Mouse (Mus musculus) mature B cell (primary cell): Measurements from ENCODE around the gene Prkce.

Experiments used
- in situ Hi-C: fragments of 300-500 bp; cut with MboI; formaldehyde crosslinking; loops from 2 replicates; pipeline ENCODE4 v1.14.3; 2019

The Prkce gene

DNA sequence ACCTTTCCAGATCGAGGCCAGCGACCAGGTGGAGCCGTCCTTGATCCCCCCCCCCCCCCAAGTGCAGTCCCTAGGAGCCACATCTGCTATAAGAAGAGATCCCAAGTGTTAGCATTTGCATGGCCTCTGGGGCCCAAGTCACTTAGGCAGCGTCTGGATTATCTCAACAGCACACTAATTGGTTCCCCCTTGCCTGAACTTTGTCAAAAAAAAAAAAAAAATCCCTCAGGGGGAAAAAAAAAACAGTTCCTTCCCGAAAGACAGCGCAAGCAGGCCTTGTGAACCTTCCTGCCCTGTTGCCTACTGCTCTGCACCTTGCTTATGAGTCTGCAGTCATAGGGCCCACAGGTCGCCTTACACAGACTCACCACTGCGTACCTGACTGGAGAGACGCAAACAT lies 7.9 kb downstream of the Prkce start:
- in situ Hi-C loops = no loop called here

DNA sequence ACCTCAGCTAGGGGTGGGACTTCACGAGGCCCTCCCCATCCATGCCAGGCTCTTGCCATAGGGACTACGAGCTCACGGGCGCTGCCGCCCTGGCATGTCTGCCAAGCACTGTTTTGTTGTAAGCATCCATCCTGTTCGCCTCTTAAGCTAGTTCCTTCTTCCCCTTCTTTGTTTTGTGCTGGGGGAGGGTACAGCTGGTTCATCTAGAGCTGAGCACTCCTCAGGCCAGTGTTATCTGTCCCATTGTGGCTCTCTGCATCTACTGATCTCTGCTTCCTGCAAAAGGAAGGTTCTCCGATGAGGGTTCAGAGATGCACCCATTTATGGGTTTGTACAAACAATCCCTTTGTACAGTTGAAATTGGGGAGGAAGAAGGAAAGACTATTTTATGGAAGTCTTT lies 9.1 kb downstream of the Prkce start:
- in situ Hi-C loops = no loop called here

DNA sequence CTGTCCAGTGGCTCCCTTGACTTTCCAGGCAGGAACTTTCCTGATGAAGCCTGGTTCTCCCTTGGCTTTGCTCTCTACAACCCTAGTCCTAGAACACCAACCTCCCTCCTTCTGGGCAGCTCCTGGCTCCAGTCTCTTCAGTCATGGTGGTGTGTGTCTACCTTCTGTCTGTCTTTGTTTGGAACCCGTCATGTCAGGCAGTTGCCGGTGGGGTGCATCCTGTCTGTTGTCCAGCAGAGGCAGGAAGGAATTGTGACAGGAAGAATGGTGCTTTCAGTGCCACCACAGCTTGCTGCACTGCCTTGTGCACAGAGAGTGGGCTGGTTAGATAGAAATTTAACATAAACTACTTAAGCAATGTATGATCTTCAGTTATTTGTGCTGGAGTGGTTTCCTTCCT lies 16.2 kb downstream of the Prkce start:
- in situ Hi-C loops = no loop called here

DNA sequence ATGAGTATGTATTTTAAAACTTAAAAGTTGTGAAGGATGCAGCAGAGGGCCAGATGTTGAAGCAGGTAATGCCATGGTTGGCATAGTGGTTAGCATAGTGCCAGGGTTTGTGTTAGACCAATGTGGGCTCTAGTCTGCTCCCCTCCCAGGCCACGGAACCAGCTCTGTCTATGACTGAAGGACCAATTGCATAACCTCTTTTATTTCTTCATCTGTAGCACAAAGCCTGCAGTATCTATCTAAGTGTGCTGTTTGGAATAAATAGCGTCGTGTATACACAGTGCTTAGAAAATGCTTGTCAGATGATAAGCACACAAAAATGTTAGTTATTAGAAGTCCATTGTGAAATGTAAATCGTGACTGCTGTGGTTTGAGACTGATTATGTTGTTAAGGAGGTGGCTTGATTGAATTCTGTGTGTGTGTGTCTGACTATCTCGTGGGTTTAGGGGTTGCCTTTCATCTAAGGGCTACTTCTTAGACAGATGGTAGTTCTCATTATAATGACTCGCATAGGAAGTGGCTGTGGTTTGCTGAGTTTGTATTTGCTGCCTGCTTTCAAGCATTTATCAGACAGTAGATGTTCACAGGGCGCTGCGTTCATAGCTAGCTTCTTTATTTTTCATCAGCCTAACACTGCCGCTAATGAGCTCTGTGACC lies 17.1 kb downstream of the Prkce start:
- in situ Hi-C loops = no loop called here

DNA sequence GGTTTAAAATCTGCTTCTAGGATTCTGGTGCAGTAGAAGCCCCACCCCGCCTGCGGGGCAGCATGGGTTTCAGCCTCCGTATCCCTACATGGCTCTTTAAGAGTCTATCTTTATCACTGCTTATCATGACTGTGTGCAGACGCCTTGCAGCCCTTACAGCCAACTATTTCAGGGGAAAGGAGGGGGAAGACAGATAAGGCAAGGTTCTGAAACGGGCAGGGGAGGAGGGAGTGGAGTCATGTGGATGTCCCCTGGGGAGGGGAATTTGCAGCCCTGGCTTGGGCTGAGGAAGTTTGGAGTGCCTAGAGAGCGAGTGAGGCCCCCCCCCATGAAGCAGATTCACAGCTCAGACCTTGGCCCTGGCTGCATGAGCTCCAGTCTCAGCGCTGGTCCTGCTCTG lies 18.0 kb downstream of the Prkce start:
- in situ Hi-C loops = no loop called here

DNA sequence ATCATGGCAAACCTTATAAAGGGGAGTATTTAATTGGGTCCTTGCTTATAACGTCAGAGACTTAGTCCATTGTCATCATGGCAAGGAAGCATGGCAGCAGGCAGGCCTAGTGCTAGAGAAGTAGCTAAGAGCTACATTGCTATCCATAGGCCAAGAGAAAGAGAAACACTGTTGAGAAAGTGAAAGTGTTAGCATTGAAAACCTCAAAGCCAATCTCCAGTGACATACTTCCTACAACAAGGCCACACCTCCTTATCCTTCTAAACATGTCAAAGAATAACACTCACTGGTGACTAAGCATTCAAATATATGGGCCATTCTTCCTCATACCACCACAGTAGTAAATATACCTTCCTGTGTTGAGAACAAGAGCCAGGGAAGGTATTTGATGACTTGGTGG lies 20.2 kb downstream of the Prkce start:
- in situ Hi-C loops = no loop called here

DNA sequence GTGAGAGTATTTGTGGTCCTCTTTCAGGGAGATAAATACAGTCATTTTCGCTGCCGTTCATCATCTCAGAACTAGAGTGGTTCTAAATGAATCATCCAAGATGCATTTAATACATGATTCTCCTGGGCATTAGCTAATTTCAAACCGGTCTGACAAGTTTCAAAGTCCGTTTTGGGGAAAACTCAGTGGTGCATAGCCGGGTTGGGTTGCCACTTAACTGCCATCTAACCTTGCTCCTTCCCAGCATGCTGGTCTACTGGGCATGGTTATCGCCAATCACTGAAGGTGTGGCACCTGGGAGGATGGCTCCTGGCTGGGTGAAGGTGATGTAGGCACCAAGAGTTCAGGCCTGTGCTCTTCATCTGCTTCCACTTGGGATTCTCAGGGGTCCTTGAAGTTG lies 26.4 kb downstream of the Prkce start:
- in situ Hi-C loops = no loop called here

DNA sequence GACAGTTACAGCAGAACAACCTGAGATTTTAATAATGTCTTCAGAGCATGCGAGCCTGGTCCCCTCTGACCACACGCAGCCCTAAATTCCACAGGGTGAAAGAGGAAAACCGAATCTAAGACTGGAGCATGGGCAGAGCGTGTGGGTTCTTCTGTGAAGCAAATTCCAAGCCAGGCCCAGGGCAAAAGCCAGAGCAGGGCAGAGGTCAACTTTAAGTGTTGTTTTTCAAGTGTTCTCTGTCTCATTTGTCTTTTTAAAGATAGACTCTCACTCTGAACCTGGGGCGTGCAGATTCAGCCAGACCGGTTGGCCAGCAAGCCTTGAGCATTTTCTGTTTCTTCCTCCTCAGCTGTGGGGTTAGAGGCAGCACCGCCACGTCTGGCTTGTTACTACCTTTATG lies 27.3 kb downstream of the Prkce start:
- in situ Hi-C loops = no loop called here

DNA sequence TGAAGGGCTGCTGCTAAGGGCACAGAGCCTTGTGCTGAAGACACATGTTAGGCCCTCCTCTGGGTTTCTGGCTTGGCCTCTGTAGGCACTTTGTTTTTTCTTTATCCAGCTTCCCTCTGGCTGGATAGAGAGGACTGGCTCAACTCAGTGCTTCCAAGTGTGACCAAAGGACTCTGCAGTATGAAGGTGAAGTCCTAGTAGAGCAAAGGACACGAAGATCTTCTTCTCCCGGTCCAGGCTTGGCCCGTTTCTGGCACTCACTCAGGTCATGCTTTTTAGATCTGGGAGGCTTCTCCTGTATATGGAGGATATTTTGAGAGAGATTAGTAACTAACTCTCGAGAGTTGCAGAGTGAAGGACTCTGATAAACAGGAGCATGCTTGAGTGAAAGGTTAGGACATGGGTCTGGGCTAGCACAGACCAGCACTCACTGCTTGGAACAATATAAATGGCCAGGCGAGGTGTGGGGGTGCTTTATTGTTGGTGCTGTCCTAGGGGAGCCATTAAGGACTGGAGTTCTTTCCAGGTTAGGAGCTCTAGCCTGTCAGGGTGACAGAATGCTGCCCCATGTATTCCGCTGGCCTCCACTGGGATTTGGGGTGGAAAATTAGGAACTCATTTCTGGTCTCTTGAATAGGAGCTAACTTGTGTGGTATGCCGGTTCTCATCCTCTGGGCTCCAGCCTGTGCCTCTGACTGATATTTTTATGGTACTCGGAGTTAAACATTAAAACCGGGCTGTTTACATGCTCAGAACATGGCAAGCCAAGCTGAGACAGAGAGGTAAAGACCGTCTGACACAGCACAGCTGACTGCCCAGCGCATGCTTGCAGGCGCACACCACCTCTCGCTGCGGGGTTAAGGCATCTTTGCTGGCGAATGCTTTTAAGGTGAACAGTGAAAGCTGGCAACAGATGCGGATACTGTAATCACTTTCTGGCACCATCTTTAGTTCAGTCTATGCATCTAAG lies 31.2 kb downstream of the Prkce start:
- in situ Hi-C loops = no loop called here

DNA sequence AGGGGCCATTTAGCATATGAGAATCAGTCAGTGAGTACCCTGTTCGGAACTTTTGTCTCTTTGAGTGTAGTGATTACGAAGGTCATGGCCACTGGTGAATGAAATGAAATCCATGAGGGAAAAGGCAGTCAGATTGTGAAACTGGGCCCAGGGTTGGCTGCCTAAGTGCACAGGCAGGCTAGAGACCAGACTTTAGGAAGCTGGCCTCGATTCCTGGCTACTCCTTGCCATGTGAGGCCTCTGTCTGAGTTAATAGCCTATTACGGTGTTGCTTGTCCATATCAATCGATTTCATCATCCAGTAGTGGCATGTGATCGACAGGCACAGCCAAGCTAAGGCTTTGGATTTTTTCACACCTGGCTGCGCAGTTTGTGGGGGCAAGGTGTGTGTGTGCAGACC lies 34.4 kb downstream of the Prkce start:
- in situ Hi-C loops = no loop called here

DNA sequence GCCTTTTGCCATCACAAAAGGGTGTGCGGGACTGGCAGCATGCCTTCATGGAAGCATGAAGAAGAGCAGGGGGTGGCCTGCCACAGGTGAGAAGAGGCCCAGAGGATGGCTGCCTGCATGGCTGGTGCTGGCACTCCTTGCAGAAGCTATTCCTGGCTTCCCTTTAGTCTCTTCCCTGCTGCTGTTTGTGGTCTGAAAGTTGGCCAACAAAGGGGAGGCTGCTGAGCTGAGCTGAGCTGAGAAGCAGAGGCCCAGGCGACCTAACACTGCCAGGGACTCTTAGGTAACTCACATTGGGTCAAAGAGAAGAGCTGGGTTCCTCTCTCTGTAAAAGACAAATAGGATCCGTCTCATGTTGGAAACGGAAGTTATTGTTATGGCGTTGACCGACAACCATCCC lies 35.4 kb downstream of the Prkce start:
- in situ Hi-C loops = no loop called here

DNA sequence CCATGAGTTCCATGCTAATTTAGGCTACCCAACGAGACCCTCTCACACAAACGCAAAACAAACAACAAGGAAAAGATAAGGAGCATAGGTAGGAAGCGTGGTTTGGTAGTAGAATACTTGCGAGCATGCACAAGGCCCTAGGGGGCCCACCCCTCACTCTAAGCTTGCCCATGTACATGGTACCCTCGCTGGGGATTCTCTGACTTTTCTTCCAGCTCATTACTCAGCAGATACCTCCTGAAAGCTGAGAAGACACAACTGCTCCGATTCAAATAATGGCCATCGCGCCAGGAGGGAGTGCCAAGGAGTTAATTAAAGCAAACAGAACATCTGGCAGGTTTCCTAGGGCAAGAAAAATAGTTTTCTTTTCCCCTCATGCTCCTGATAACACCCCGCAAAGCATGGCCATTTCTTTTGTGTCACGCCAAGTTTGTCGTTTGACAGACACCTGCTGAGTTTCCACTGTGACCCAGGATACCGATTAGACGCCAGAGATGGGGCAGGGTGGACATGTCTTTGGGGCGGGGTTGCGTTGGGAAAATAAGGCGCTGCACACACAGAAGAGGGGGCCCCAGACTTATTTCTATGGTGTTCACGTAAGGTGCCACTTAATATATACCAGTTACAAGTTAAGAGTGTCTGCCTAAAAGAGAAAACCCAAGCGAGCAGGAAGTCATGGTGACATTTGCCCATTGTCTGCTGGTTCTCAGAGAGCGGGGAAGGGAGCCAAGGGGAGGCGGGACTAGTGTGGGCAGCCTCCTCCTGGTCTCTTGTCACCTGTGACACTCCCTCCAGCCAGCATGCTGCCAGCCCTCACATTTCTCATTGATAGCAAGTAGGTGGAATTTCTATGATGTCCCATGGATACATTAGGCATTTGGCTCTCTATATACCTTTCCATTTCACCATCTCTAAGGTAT lies 36.2 kb downstream of the Prkce start:
- in situ Hi-C loops = no loop called here

DNA sequence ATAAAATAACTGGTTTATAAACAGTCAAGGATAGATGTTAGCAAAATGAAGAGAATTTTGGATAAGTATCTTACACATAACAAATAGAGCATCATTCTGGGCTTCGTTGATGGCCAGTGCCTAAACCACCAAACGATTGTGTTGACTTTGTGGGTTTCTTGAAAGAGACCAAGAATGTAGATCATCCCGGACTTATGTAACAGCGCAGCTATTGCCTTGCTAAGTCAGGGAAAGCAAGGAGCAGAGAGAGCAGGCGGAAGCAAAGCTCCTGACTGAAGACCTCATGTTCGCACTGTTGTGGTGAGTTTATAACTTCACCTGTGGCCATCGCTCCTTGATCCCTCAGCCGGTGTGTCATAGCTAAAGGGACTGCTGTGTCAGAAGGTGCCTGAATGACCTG lies 38.7 kb downstream of the Prkce start:
- in situ Hi-C loops = no loop called here

DNA sequence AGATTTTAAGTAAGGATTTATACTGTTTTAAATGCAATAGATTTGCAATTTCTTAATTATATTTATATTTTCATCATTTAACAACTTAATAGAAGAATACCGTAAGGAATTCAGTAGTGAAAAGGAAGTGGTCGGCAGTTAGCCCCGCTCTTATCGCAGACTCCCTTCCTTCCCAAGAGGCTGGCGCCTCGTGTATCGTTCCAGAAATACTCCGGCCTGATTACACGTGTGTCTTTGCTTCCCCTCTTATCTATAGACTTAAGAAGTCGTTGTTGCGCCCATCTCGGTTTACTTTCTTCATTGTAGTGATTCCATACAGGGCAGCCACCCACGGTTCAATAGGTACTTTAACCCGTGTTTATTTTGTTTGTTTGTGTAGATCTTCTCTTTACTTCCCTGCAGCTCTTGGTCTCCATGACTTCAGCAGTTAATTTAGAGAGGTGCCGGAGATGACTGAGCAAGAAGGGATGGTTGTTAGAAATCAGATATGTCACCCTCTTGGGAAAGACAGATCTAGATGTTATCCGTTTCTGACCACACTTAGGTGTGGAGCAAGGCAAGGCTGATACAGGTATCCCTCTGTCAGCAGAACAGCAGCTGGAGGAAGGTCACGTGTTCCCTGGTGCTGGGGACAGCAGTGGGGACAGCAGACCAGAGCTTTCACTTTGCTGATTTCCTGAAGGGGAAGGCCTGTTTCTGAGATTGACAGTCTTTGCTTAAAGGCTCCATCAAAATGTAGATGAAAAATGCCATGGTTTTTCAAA lies 40.7 kb downstream of the Prkce start:
- in situ Hi-C loops = no loop called here

DNA sequence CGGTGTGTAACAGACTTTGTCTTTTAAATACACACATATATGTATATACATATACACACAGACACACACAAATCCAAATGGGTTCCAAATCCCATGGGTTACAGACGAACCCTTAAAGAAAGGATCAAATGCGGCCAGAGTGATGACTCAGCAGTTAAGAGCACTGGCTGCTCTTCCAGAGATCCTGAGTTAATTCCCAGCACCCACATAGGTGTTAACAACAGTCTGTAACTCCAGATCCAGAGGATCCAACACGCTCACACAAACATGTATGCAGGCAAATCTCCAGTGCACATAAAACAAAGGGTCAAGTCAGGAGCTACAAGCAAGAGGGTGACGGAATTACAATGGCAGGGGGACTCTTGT lies 41.2 kb downstream of the Prkce start:
- in situ Hi-C loops = no loop called here

DNA sequence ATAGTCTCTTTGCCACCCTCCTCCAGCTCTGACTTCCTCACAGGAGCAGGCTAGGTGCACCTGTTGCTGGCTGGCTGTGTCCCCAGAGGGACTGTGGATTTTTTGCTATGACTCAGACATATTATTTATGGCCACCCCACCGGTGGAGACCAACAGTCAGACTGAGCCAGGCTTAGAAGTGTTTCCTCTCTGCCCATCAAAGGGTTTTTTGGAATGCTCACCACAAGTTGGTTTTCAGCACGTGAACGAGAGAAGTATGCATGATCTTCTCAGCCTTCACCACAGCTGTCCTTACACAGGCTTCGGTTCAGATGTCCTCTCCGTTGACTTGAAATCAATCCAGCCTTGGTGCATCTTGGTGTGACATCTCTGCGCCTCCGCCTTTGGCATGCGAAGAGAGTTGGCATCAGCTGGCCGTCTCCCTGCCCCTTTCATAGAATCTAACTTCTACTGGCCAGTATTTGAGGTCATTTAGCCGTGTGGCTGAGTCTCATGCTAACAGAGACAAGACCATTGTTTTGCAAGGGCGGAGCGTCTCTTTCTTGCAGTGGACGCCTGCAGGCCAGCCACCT lies 42.2 kb downstream of the Prkce start:
- in situ Hi-C loops = loop anchor here (10.0 kb wide), 1 partner anchor 45 kb away; the partner anchor contains the start of gene Prkce

DNA sequence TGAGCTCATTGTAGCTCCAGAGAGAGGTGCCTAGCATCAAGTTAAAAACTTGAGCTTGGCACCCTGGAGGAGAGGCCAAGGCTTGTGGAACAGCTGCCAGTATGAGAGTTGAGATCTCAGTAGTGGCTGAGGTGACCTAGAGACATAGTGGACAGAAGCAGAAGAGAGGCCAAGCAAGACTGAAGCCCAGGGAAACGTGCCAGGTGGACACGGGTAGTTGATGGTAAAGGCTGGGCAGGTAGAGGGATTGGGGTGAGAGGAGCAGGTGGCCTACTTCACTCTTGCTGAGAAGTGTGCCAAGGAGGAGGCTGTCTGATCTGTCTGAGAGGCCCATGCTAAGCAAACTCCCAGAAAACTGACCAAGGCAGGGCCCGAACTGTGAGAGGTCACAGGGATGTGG lies 44.6 kb downstream of the Prkce start:
- in situ Hi-C loops = loop anchor here (10.0 kb wide), 1 partner anchor 47 kb away; the partner anchor contains the start of gene Prkce

DNA sequence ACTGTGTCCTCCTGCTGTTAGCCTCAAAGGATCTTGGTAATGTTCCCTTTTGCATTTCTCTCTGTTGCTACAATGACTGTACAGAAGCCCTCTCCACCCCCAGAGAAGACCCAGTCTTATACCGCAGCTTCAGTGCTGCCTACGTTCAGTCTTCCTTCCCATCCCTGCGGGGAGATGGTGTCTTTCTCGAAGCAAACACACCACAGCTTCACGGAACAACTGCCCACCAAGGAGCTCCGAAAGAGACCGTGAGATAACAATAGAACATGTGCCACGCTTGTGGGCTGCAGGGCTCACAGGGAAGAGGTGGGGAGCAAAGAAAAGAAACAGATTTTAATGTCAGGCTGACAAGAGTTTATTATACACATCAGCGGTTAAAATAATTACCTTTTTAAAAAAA lies 46.7 kb downstream of the Prkce start:
- in situ Hi-C loops = loop anchor here (10.0 kb wide), 1 partner anchor 49 kb away; the partner anchor contains the start of gene Prkce

DNA sequence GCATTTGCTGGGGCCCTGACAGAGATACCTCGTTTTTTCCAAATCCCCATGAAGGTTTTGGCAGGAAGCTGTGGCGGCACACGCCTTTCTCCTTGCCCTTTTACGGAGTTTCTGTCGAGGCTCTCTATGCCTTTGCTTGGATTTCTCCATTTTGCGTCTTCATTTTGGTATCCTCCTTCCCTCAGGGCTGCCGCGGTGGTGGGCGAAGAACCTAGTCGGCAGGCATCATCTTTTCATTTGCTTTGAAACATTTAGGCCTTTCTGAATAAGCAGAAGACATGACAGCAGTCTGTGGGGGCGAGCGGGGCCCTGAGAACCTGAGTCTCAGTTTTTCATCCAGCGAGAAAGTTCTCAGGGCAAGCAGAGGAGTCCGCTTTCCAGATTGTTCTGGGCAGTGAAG lies 47.2 kb downstream of the Prkce start:
- in situ Hi-C loops = loop anchor here (10.0 kb wide), 1 partner anchor 50 kb away; the partner anchor contains the start of gene Prkce

DNA sequence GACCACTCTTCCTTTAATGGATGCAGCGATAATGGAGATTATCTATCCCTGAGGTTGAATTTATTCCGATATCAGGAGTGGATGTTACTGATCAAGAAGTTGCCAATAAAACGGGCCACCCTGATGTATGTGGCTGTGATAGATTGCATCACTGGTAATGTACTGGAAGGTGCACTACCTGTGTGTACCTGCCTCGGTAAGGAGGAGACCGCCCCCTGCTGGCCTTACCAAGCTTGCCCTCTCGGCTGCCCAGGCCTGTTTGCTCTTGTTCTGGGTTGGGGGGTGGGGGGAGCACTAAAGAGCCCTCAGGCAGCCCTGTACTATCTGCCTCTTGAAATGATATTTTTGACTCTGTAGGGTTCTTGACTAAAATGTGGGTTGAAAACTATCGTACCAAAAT lies 48.2 kb downstream of the Prkce start:
- in situ Hi-C loops = loop anchor here (10.0 kb wide), 1 partner anchor 51 kb away; the partner anchor contains the start of gene Prkce

DNA sequence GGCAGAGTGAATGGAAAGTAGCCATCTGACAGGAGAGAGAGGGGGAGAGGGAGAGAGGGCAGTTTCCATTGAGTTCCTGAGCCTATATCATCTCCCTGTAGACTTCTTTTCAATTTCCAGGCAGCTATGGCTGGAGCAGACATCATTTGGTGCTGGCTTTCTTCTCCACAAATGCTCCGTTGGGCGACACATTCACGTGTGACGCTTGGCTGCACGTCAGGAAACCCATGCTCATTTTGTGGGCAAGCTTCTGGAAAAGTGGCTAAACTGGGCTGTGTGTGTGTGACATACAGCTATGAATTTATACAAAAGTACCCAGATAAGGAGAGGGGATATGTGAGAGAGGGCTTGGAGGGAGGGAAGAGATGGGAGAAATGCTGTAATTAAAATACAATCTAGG lies 49.9 kb downstream of the Prkce start:
- in situ Hi-C loops = loop anchor here (10.0 kb wide), 1 partner anchor 53 kb away; the partner anchor contains the start of gene Prkce
